Mouse (Mus musculus): ENCODE measurements at regions not wholly inside any gene's neighbourhood (a gene's known extent, or its start where the extent isn't known, plus 50 kb on each side); places are given as distances from the start of the nearest gene placed in this dataset.

GRCm38 (mm10) chr2:166309882-166310281 is 154.4 kb upstream of the Sulf2 start:
- TF ChIP-seq MAFK (IDR thresholded peaks at IDR 0.05; ENCODE audit: insufficient read depth, low read depth, low read length), result no peak
- TF ChIP-seq HCFC1 (IDR thresholded peaks at IDR 0.05; ENCODE audit: borderline replicate concordance, insufficient read depth, low read length), result no peak
- TF ChIP-seq ZNF384 (IDR thresholded peaks at IDR 0.05; ENCODE audit: low read depth, low read length), result no peak
- TF ChIP-seq CHD2 (IDR thresholded peaks at IDR 0.05; ENCODE audit: low read depth, low read length), result no peak
- TF ChIP-seq ZC3H11A (IDR thresholded peaks at IDR 0.05; ENCODE audit: borderline replicate concordance, low read depth, low read length), result no peak
- no peak overlapping the region for H3K27ac ChIP-seq (ENCODE audit: insufficient read depth, low read depth, low read length, poor library complexity, severe bottlenecking)
- no peaks in the 10 kb centered on the region for H3K36me3 ChIP-seq (ENCODE audit: control insufficient read depth, insufficient read depth, low read length, poor library complexity, severe bottlenecking)
- no peak overlapping the region for H3K4me3 ChIP-seq (ENCODE audit: insufficient read depth in 1 of 2, low read depth in 1 of 2, low read length in 2 of 2, poor library complexity in 1 of 2, severe bottlenecking in 1 of 2)
- no peak overlapping the region for H3K9ac ChIP-seq (ENCODE audit: insufficient read depth, low read depth, low read length, poor library complexity, severe bottlenecking)
- in situ Hi-C loops (cut with MboI; ENCODE audit: low sequenced_read_pairs in 2 of 2, unreplicated experiment in 2 of 2), result no loop called here
- H3K9me3 ChIP-seq (ENCODE audit: control insufficient read depth, insufficient read depth, low read depth, low read length), result no peaks in the 10 kb centered on the region
- no peak for DNase-seq (ENCODE audit: low read depth, low spot score)
- H3K4me1 ChIP-seq (ENCODE audit: control insufficient read depth in 2 of 2, insufficient read depth in 2 of 2, low read length in 2 of 2, poor library complexity in 1 of 2), result no peaks in the 10 kb centered on the region

GRCm38 (mm10) chr2:166307551-166307950 is 152.1 kb upstream of the Sulf2 start:
- Histone ChIP-seq H3K36me3 (ENCODE audit: control insufficient read depth, insufficient read depth, low read length, poor library complexity, severe bottlenecking) (no peaks in the 10 kb centered on the region), H3K4me1 (ENCODE audit: control insufficient read depth in 2 of 2, insufficient read depth in 2 of 2, low read length in 2 of 2, poor library complexity in 1 of 2) (no peaks in the 10 kb centered on the region), H3K9me3 (ENCODE audit: control insufficient read depth, insufficient read depth, low read depth, low read length) (no peaks in the 10 kb centered on the region), H3K27ac (ENCODE audit: insufficient read depth, low read depth, low read length, poor library complexity, severe bottlenecking) (no peak overlapping the region), H3K9ac (ENCODE audit: insufficient read depth, low read depth, low read length, poor library complexity, severe bottlenecking) (no peak overlapping the region), H3K4me3 (ENCODE audit: insufficient read depth in 1 of 2, low read depth in 1 of 2, low read length in 2 of 2, poor library complexity in 1 of 2, severe bottlenecking in 1 of 2) (no peak overlapping the region)
- no peak for DNase-seq (ENCODE audit: low read depth, low spot score)
- no peak for TF ChIP-seq MAFK (IDR thresholded peaks at IDR 0.05; ENCODE audit: insufficient read depth, low read depth, low read length)
- no peak for TF ChIP-seq HCFC1 (IDR thresholded peaks at IDR 0.05; ENCODE audit: borderline replicate concordance, insufficient read depth, low read length)
- TF ChIP-seq CHD2 (IDR thresholded peaks at IDR 0.05; ENCODE audit: low read depth, low read length), result no peak
- no peak for TF ChIP-seq ZNF384 (IDR thresholded peaks at IDR 0.05; ENCODE audit: low read depth, low read length)
- TF ChIP-seq ZC3H11A (IDR thresholded peaks at IDR 0.05; ENCODE audit: borderline replicate concordance, low read depth, low read length), result no peak
- in situ Hi-C loops (cut with MboI; ENCODE audit: low sequenced_read_pairs in 2 of 2, unreplicated experiment in 2 of 2), result no loop called here

- Histone ChIP-seq H3K36me3 (ENCODE audit: control insufficient read depth, insufficient read depth, low read length, poor library complexity, severe bottlenecking) (no peaks in the 10 kb centered on the region), H3K9ac (ENCODE audit: insufficient read depth, low read depth, low read length, poor library complexity, severe bottlenecking) (no peak overlapping the region), H3K27ac (ENCODE audit: insufficient read depth, low read depth, low read length, poor library complexity, severe bottlenecking) (no peak overlapping the region), H3K4me3 (ENCODE audit: insufficient read depth in 1 of 2, low read depth in 1 of 2, low read length in 2 of 2, poor library complexity in 1 of 2, severe bottlenecking in 1 of 2) (no peak overlapping the region), H3K4me1 (ENCODE audit: control insufficient read depth in 2 of 2, insufficient read depth in 2 of 2, low read length in 2 of 2, poor library complexity in 1 of 2) (no peaks in the 10 kb centered on the region), H3K9me3 (ENCODE audit: control insufficient read depth, insufficient read depth, low read depth, low read length) (no peaks in the 10 kb centered on the region)
- TF ChIP-seq MAFK (IDR thresholded peaks at IDR 0.05; ENCODE audit: insufficient read depth, low read depth, low read length) (no peak), CHD2 (IDR thresholded peaks at IDR 0.05; ENCODE audit: low read depth, low read length) (no peak), HCFC1 (IDR thresholded peaks at IDR 0.05; ENCODE audit: borderline replicate concordance, insufficient read depth, low read length) (no peak), ZNF384 (IDR thresholded peaks at IDR 0.05; ENCODE audit: low read depth, low read length) (no peak), ZC3H11A (IDR thresholded peaks at IDR 0.05; ENCODE audit: borderline replicate concordance, low read depth, low read length) (no peak)
- no peak for DNase-seq (ENCODE audit: low read depth, low spot score)
- in situ Hi-C loops (cut with MboI; ENCODE audit: low sequenced_read_pairs in 2 of 2, unreplicated experiment in 2 of 2), result no loop called here
These were observed 149.9 kb upstream of the Sulf2 start for GRCm38 (mm10) chr2:166305044-166306002.

- TF ChIP-seq MAFK (IDR thresholded peaks at IDR 0.05; ENCODE audit: insufficient read depth, low read depth, low read length) (no peak), HCFC1 (IDR thresholded peaks at IDR 0.05; ENCODE audit: borderline replicate concordance, insufficient read depth, low read length) (no peak), CHD2 (IDR thresholded peaks at IDR 0.05; ENCODE audit: low read depth, low read length) (no peak), ZC3H11A (IDR thresholded peaks at IDR 0.05; ENCODE audit: borderline replicate concordance, low read depth, low read length) (no peak), ZNF384 (IDR thresholded peaks at IDR 0.05; ENCODE audit: low read depth, low read length) (no peak)
- no peak for DNase-seq (ENCODE audit: low read depth, low spot score)
- Histone ChIP-seq H3K9ac (ENCODE audit: insufficient read depth, low read depth, low read length, poor library complexity, severe bottlenecking) (no peak overlapping the region), H3K36me3 (ENCODE audit: control insufficient read depth, insufficient read depth, low read length, poor library complexity, severe bottlenecking) (no peaks in the 10 kb centered on the region), H3K4me3 (ENCODE audit: insufficient read depth in 1 of 2, low read depth in 1 of 2, low read length in 2 of 2, poor library complexity in 1 of 2, severe bottlenecking in 1 of 2) (no peak overlapping the region), H3K27ac (ENCODE audit: insufficient read depth, low read depth, low read length, poor library complexity, severe bottlenecking) (no peak overlapping the region), H3K4me1 (ENCODE audit: control insufficient read depth in 2 of 2, insufficient read depth in 2 of 2, low read length in 2 of 2, poor library complexity in 1 of 2) (no peaks in the 10 kb centered on the region), H3K9me3 (ENCODE audit: control insufficient read depth, insufficient read depth, low read depth, low read length) (no peaks in the 10 kb centered on the region)
- in situ Hi-C loops (cut with MboI; ENCODE audit: low sequenced_read_pairs in 2 of 2, unreplicated experiment in 2 of 2), result no loop called here
These were observed 148.4 kb upstream of the Sulf2 start for GRCm38 (mm10) chr2:166303854-166304253.
